Mouse (Mus musculus) layer of hippocampus, adult 8-10 months (tissue): ENCODE measurements around the gene Esyt2. TPM values are rescaled to one million over a fixed set of nuclear protein-coding genes. Genes with fewer than 3 reads are reported as not detected.
"Not testable (repeated sequence)": the region's sequence is repeated elsewhere in the genome, so short reads cannot be mapped to it uniquely, and the experiment has no call there.

ENCODE experiments used
- DNase-seq, 2 experiments: peaks; one replicate each; pipeline ENCODE4 v3.0.0; 2022; ENCODE audit warnings: low spot score in 2 of 2
- total RNA-seq, 4 experiments: library from RNA; stranded (reverse); gene quantifications; 2 replicates each; pipeline ENCODE4 v1.2.4; 2022

The Esyt2 gene
- total RNA-seq, result 10 to 100 TPM; 56.7 to 82.0 (median 65.6) TPM

DNA sequence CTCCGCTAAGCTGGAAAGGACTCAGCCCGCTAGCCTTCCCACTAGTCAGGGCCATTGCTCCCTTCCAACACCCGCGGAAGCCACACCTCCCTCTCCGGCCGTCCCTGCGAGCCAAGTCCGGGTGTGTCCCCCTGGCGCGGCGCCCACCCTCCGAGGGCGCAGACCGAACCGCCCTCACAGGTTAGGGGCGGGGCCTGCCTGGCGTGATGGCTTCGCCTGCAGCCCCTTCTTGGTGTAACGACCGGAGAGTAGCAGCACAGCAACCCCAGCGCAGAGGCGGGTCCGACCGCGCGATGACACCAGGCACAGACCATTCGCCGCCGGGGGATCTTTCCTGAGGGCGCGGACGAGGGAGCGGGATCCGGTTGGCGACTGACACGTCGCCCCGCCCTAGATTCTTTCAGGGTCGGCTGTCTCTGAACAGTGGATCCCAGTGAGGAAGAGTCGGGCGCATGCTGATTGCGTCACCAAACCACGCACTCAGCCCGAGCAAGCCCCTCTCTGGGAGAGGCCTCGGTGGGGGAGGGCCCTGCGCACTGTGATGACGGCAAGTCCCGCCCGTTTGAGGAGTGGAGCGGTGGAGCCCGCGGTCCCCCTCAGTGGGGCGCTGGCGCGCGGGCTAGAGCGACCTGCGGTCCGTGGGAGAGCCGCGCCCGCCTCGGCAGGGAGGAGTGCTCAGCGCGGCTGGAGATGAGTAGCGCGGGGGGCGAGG lies at the start of gene Esyt2:
Gene Esyt2 (plus strand): TSS at position 544 of the 712 bp plus-strand sequence.
- peak; percentile 99 to 100 for DNase-seq

DNA sequence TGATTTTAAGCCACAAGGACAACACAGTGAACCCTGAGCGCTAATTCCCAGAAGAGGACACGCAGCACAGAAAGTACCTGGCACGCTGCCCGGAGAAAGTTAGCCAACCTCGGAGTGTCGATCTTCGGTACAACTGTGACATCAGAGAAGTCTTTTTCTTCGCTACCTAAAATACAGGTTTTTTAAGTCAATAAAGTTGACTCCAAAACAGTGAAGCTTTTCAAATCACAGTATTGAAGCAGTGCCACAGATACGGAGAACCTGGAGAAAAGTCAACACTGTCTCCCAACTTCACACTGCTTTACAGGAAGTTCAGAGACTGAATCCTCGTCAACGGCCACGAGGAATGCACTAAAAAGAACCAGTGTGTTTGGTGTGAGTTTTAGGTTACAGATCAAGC lies 49.4 kb upstream of the Esyt2 start:
- DNase-seq, result no peak

GRCm38 (mm10) chr12:116232061-116232460 lies 48.9 kb upstream of the Esyt2 start:
- no peak for DNase-seq

- no peak for DNase-seq
Observed at GRCm38 (mm10) chr12:116235356-116235755, 45.6 kb upstream of the Esyt2 start.

GRCm38 (mm10) chr12:116236658-116237057 lies 44.3 kb upstream of the Esyt2 start:
- no peak for DNase-seq

- DNase-seq, result no peak
Observed at GRCm38 (mm10) chr12:116238370-116238769, 42.6 kb upstream of the Esyt2 start.

GRCm38 (mm10) chr12:116238803-116239202 lies 42.2 kb upstream of the Esyt2 start:
- no peak for DNase-seq

- no peak for DNase-seq
Observed at GRCm38 (mm10) chr12:116244601-116245000, 36.4 kb upstream of the Esyt2 start.

- no peak for DNase-seq
Observed at GRCm38 (mm10) chr12:116254652-116255051, 26.3 kb upstream of the Esyt2 start.

DNA sequence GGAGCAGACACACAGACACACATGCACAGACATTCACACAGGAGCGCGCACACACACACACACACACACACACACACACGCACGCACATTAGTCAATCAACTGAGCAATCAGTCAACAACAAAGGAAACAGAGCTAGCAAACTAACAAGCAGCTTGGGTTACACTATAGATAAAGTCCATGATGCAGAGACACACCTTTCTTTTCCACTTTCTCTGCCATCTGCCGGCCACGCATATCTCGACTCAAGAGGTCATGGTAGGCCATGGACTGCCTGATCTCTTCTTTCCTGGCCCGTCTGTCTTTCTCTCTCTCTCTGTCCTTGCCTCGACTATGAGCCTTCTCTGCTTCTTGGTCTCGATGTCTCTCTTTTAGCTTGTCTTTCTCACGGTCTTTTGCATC lies 25.4 kb upstream of the Esyt2 start:
- DNase-seq, result no peak

DNA sequence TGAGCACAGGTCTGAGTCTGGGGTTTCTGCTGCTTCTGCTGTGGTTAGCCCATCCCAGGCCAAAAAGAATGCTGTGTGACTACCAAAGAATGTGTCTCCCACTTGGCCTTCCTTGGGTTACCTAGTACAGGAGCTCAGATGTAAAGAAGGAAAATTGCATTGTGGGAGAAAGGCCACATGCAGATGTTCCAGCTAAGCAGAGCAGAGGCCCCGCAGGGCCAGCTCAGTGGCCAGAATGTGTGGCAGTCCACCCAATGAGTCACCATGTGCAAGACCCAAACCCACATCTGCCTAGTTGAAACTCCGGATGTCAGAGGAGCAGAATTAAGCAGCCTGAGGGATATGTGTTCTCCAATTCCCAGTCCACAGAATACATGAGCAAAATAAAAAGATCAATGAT lies 22.7 kb upstream of the Esyt2 start:
- no peak for DNase-seq

GRCm38 (mm10) chr12:116262555-116263341 lies 18.2 kb upstream of the Esyt2 start, which contains the start of gene Wdr60:
Gene Wdr60 (minus strand): TSS chr12:116263022.
- peak; percentile 78 to 88 for DNase-seq

DNA sequence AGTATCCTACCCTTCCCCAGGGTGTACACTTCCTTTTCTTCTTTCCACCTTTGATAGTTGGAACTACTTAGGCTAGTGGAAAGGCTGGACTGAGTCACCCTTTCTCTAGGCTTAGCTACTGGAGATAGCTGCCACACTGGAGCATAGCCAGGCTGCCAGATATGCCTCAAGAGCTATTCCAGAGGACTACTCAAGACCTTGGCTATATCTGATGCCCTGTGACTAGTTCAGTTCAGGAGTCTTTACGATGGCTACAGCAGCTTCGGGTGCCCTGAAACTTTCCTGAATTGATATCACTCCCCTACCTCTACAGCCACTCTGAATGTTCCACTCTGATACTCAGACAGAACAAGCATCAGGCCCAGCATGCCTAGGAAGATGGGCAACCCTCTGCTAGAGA lies 16.2 kb upstream of the Esyt2 start:
- no peak for DNase-seq

- no peak for DNase-seq
Observed at GRCm38 (mm10) chr12:116265275-116265674, 15.7 kb upstream of the Esyt2 start.

GRCm38 (mm10) chr12:116269450-116269849 lies 11.5 kb upstream of the Esyt2 start:
- DNase-seq, result no peak

GRCm38 (mm10) chr12:116270538-116270937 lies 10.5 kb upstream of the Esyt2 start:
- DNase-seq, result no peak

DNA sequence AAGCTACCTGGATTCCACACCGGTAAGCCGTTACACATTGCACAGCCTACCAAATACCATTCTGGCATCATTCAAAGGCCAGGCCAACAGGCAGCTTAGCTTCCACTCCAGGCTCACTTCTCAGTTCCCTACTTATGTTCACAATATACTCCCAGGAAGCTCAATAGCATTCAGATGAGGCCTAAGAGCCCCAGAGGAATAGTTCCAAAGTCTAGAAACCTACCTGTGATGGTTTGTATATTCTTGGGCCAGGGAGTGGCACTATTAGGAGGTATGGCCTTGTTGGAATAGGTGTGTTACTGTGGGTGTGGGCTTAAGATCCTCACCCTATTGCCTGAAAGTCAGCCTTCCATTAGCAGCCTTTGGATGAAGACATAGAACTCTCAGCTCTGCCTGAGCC lies 9.9 kb upstream of the Esyt2 start:
- no peak for DNase-seq

GRCm38 (mm10) chr12:116273733-116274132 lies 7.3 kb upstream of the Esyt2 start:
- no peak for DNase-seq

DNA sequence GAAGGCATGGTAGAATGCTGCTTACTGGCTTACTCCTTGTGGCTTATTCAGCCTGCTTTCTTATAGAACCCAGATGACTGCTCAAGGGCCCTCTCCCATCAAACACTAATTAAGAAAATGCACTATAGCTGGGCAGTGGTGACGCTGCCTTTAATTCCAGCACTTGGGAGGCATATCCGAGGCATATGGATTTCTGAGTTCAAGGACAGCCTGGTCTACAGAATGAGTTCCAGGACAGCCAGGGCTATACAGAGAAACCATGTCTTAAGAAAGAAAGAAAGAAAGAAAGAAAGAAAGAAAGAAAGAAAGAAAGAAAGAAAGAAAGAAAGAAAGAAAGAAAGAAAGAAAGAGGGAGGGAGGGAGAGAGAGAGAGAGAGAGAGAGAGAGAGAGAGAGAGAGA lies 5.9 kb upstream of the Esyt2 start, which contains the start of gene Gm11027:
Gene Gm11027 (plus strand): TSS at position 301 of the 400 bp plus-strand sequence.
- not testable (repeated sequence) for DNase-seq

GRCm38 (mm10) chr12:116275631-116276030 lies 5.4 kb upstream of the Esyt2 start:
- DNase-seq, result no peak

GRCm38 (mm10) chr12:116276961-116277360 lies 4.0 kb upstream of the Esyt2 start:
- DNase-seq, result no peak

DNA sequence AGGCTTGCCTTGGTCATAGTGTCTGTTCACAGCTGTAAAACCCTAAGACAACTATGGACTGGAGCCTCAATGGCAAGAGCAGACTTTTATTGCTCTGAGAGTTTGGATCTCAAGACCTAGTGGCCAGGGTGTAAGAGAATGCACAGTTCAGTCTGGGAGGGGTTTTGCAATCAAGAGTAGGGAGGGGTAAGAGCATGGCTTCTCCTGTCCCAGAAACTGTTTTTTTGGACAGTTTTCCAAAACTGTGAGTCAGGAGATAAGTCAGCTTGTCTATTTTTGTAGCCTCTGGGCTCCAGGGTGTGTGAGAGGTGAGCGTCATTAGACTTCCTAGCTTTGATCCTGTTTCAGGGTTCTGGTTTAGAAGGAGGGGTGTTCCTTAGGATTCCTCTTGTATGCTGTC lies 2.5 kb upstream of the Esyt2 start:
- DNase-seq, result no peak

- DNase-seq, result no peak
Observed at GRCm38 (mm10) chr12:116279181-116279580, 1.8 kb upstream of the Esyt2 start.
